In genomic region chr12:15565941-15566784, GRCm38 (mm10) we compare ENCODE assay signal across 8 mouse cellular contexts.
DNase-seq lines count a peak whose midpoint lies in the region; ATAC-seq and TF ChIP-seq lines count a peak whose summit lies in the region.

No protein-coding gene starts in this region.

- no peak overlapping the region for H3K4me3 ChIP-seq in heart, embryonic 10.5 days
- H3K4me3 ChIP-seq in limb, embryonic 13.5 days, result no peak overlapping the region
- no peak overlapping the region for H3K4me3 ChIP-seq in stomach, embryonic 14.5 days (ENCODE audit: low read depth, low read length)

- WGBS in heart, embryonic 10.5 days, result 40% methylated on average over 3 of the region's 3 CpGs
- 14% methylated on average over 3 of the region's 3 CpGs for WGBS in limb, embryonic 13.5 days
- WGBS in stomach, embryonic 14.5 days, result 20% methylated on average over 3 of the region's 3 CpGs

- no peak for TF ChIP-seq CTCF in Patski (IDR thresholded peaks at IDR 0.05)

- H3K36me3 ChIP-seq in heart, embryonic 10.5 days, result no peaks in the 10 kb centered on the region
- H3K36me3 ChIP-seq in limb, embryonic 13.5 days, result no peaks in the 10 kb centered on the region
- no peaks in the 10 kb centered on the region for H3K36me3 ChIP-seq in stomach, embryonic 14.5 days (ENCODE audit: control insufficient read depth, insufficient read depth, low read length)

- POLR2A ChIA-PET in Patski (lab: Charles Lee), result no interaction called here

- peaks cover 3% of the 10 kb centered on the region for H3K27me3 ChIP-seq in Patski
- H3K27me3 ChIP-seq in heart, embryonic 10.5 days (ENCODE audit: insufficient read depth, poor library complexity, severe bottlenecking), result no peaks in the 10 kb centered on the region
- H3K27me3 ChIP-seq in limb, embryonic 13.5 days, result peaks cover 6% of the 10 kb centered on the region
- no peaks in the 10 kb centered on the region for H3K27me3 ChIP-seq in stomach, embryonic 14.5 days (ENCODE audit: control insufficient read depth, insufficient read depth, low read length)

- no peaks in the 10 kb centered on the region for H3K9me3 ChIP-seq in heart, embryonic 10.5 days
- no peaks in the 10 kb centered on the region for H3K9me3 ChIP-seq in limb, embryonic 13.5 days
- H3K9me3 ChIP-seq in stomach, embryonic 14.5 days (ENCODE audit: control insufficient read depth, low read depth, low read length), result no peaks in the 10 kb centered on the region

- peak; percentile 100 for ATAC-seq in frontal cortex, adult (ENCODE audit: low TSS enrichment)
- peak; percentile 89 for ATAC-seq in Patski
- peak; percentile 54; the same call in 1 of the 2 replicates for ATAC-seq in limb, embryonic 13.5 days (ENCODE audit: low FRiP score, low read depth)
- ATAC-seq in stomach, embryonic 14.5 days (ENCODE audit: insufficient number of reproducible peaks, insufficient read depth, low FRiP score, low read depth), result 0 out of 2 replicates have a peak, but pooled peaks have one; percentile 69

- H3K4me2 ChIP-seq in limb, embryonic 13.5 days (replicated peaks), result peak overlapping the region; percentile 23; the same call in 1 of the 2 replicates
- H3K4me2 ChIP-seq in stomach, embryonic 14.5 days (replicated peaks; ENCODE audit: low read depth, low read length), result no peak overlapping the region

- no peak for DNase-seq in frontal cortex, postnatal 25 days (ENCODE audit: low spot score in 2 of 2)
- peak; percentile 27 for DNase-seq in Patski (ENCODE audit: low read depth, low spot score)
- DNase-seq in heart, embryonic 10.5 days (ENCODE audit: low spot score), result no peak
- DNase-seq in gastrocnemius, postnatal 10 days, result no peak
- DNase-seq in cerebellum, postnatal 4 days (ENCODE audit: low spot score in 2 of 2), result no peak

- H3K4me1 ChIP-seq in heart, embryonic 10.5 days, result peaks cover 3% of the 10 kb centered on the region; the same call in 1 of the 2 replicates
- peaks cover 13% of the 10 kb centered on the region for H3K4me1 ChIP-seq in limb, embryonic 13.5 days
- 0 out of 2 replicates have a peak, but pooled peaks cover 4% of the 10 kb centered on the region for H3K4me1 ChIP-seq in stomach, embryonic 14.5 days (ENCODE audit: control insufficient read depth, insufficient read depth, low read length)

- H3K27ac ChIP-seq in heart, embryonic 10.5 days, result peak overlapping the region; percentile 72; the same call in 1 of the 2 replicates
- H3K27ac ChIP-seq in limb, embryonic 13.5 days, result no peak overlapping the region
- peak overlapping the region; percentile 30; the same call in 1 of the 2 replicates for H3K27ac ChIP-seq in stomach, embryonic 14.5 days (ENCODE audit: low read length)

- no peak overlapping the region; the same call in 1 of the 2 replicates for H3K9ac ChIP-seq in limb, embryonic 13.5 days
- no peak overlapping the region for H3K9ac ChIP-seq in stomach, embryonic 14.5 days (replicated peaks; ENCODE audit: low read depth, low read length)

- in situ Hi-C loops in Patski (cut with MboI; ENCODE audit: low pct_unique_long_range_greater_than_20kb), result no loop called here

- CTCF ChIA-PET in Patski (lab: Charles Lee), result interaction anchor here (1.5 kb wide), 1 partner anchor 28 kb away, joined by 3 read pairs; no protein-coding TSS in a partner anchor
